Mouse (Mus musculus): Measurements from ENCODE around the gene Glrb. TPM values are rescaled to one million over a fixed set of nuclear protein-coding genes. Genes with fewer than 3 reads are reported as not detected.

Gene Glrb
- polyA plus RNA-seq, 1 experiment from 2014 or later = 6.4 TPM

DNA sequence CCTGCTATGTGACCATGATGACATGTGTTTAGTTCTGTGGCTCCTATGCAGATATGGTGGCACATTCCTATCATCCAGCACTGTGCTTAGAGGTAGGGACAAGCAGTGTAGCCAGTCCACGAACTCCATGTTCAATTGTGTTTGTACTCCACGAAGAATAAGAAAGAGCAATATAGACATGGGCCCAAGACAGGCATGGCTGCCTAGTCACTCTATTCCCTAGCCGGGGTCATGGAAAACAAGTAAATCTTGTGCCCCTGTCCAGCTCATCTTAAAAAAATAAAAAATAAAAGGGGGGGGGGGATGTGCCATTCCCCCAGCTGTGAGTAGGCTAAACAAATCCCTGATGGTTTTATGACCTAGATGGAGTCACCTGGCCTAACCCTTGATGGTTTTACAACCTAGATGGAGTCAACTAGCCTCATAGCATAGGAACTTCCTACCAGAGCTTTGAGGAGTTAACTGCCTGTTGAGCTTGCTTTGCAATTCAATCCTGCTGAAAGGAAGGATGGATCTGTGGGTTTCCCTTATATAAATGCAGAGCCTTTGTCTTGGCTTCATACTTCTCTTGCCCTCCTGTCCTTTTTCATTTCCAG, 60.5 kb downstream of the Glrb start:
- no peaks in the 10 kb centered on the region for H3K36me3 ChIP-seq (ENCODE audit: control insufficient read depth, insufficient read depth, low read length)
- H3K27ac ChIP-seq (ENCODE audit: low read depth, low read length) = no peak overlapping the region
- 79% methylated on average over 3 of the region's 3 CpGs for WGBS (ENCODE audit: insufficient replicate concordance)
- no peak overlapping the region for H3K4me3 ChIP-seq (ENCODE audit: low read depth, low read length)
- no peaks in the 10 kb centered on the region for H3K4me1 ChIP-seq (ENCODE audit: control insufficient read depth, insufficient read depth, low read length)
- H3K4me2 ChIP-seq = no peak overlapping the region
- no peaks in the 10 kb centered on the region for H3K9me3 ChIP-seq (replicated peaks; ENCODE audit: control insufficient read depth, low read length)
- no peaks in the 10 kb centered on the region for H3K27me3 ChIP-seq (ENCODE audit: control insufficient read depth, insufficient read depth, low read length)
- ATAC-seq (replicated peaks; ENCODE audit: insufficient number of reproducible peaks, low FRiP score, low TSS enrichment) = no peak
- H3K9ac ChIP-seq (ENCODE audit: low read depth, low read length) = no peak overlapping the region

DNA sequence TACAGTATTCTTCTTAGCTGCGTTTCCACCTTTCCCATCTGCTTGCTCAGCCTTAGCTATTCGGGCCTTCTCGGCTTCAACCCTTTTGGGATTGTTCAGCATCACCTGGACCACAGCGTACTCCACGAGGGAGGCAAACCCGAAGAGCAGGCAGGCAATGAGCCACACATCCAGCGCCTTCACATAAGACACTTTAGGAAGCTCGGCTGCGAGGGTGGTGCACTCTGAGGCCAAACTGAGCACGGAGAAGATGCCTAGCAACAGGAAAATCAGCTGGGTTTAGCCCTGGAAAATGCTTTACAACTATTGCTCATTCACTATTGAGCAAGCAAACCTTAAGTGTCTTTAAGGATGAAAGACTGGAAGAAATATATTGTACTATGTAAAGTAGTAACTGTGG, 62.5 kb downstream of the Glrb start:
- H3K9me3 ChIP-seq (replicated peaks; ENCODE audit: control insufficient read depth, low read length) = no peaks in the 10 kb centered on the region
- H3K4me2 ChIP-seq = no peak overlapping the region
- no peaks in the 10 kb centered on the region for H3K36me3 ChIP-seq (ENCODE audit: control insufficient read depth, insufficient read depth, low read length)
- WGBS (ENCODE audit: insufficient replicate concordance) = 83% methylated on average over 10 of the region's 10 CpGs
- H3K27me3 ChIP-seq (ENCODE audit: control insufficient read depth, insufficient read depth, low read length) = no peaks in the 10 kb centered on the region
- no peak for ATAC-seq (replicated peaks; ENCODE audit: insufficient number of reproducible peaks, low FRiP score, low TSS enrichment)
- H3K4me1 ChIP-seq (ENCODE audit: control insufficient read depth, insufficient read depth, low read length) = no peaks in the 10 kb centered on the region
- no peak overlapping the region for H3K9ac ChIP-seq (ENCODE audit: low read depth, low read length)
- H3K27ac ChIP-seq (ENCODE audit: low read depth, low read length) = no peak overlapping the region
- no peak overlapping the region for H3K4me3 ChIP-seq (ENCODE audit: low read depth, low read length)

DNA sequence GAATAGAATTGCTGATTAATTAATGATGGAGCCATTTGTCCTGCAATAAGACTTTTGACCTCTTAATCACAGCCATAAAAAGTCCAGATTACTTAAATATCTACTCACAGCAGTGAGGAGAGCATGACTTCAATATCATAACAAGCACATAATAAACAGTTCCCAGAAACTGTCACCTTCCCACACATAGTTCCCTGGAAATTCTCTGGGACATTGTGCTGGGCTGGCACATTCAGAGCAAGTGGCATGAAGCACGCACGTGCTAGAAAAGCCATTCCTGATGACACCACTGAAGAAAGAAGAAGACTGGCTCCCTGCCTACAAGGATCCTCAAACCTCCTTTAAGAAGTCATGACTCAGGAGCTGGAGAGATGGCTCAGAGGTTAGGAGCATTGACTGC, 67.8 kb downstream of the Glrb start:
- ATAC-seq (replicated peaks; ENCODE audit: insufficient number of reproducible peaks, low FRiP score, low TSS enrichment) = no peak

DNA sequence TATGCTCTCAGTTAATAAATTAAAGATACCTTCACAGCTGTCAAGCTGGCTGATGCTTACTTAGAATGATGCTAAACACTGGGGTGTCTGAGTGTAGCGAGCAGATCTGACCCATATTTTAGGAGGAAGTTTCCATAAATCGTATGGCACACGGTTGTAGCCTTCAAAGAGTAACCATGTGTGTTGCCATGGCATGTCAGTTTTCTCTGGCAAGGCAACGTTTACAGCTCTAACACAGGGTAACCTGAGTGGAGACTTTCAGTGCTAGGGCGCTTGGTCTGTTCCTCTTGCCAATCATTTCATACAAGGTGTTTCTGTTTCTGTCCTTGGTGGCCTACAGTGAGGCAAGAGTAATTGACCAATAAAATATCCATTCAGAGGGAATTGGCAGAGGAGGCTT, 73.6 kb downstream of the Glrb start:
- no peak overlapping the region for H3K27ac ChIP-seq (ENCODE audit: low read depth, low read length)
- ATAC-seq (replicated peaks; ENCODE audit: insufficient number of reproducible peaks, low FRiP score, low TSS enrichment) = no peak

More for the DNA sequence above, 67.8 kb downstream of the Glrb start:
- Histone ChIP-seq H3K9me3 (replicated peaks; ENCODE audit: control insufficient read depth, low read length) (no peaks in the 10 kb centered on the region), H3K4me1 (ENCODE audit: control insufficient read depth, insufficient read depth, low read length) (no peaks in the 10 kb centered on the region), H3K9ac (ENCODE audit: low read depth, low read length) (no peak overlapping the region), H3K36me3 (ENCODE audit: control insufficient read depth, insufficient read depth, low read length) (no peaks in the 10 kb centered on the region), H3K4me3 (ENCODE audit: low read depth, low read length) (no peak overlapping the region), H3K27me3 (ENCODE audit: control insufficient read depth, insufficient read depth, low read length) (no peaks in the 10 kb centered on the region), H3K4me2 (no peak overlapping the region), H3K27ac (ENCODE audit: low read depth, low read length) (no peak overlapping the region)
- WGBS (ENCODE audit: insufficient replicate concordance) = 65% methylated on average over 2 of the region's 2 CpGs

DNA sequence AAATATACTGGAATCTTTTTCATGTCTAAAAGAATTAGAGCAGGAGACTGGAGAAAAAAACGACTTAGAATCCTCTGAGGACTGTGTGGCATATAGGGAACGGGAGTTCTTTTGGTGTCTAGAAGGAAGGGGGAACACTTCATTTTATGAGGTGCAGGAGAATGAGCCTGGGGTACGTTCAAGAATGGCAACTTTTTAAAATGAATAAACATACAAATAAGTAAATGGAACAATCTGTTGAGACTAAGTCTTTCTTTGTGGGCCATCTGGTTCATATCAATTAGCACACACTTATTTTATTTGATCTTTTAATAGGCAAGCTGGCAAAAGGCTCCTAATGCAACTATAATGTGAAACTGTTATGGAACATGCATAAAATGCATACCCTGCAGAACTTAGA, 75.9 kb downstream of the Glrb start:
- Histone ChIP-seq H3K4me1 (ENCODE audit: control insufficient read depth, insufficient read depth, low read length) (no peaks in the 10 kb centered on the region), H3K9ac (ENCODE audit: low read depth, low read length) (no peak overlapping the region), H3K27ac (ENCODE audit: low read depth, low read length) (no peak overlapping the region), H3K36me3 (ENCODE audit: control insufficient read depth, insufficient read depth, low read length) (no peaks in the 10 kb centered on the region), H3K4me3 (ENCODE audit: low read depth, low read length) (no peak overlapping the region), H3K27me3 (ENCODE audit: control insufficient read depth, insufficient read depth, low read length) (no peaks in the 10 kb centered on the region), H3K4me2 (no peak overlapping the region), H3K9me3 (replicated peaks; ENCODE audit: control insufficient read depth, low read length) (no peaks in the 10 kb centered on the region)
- ATAC-seq (replicated peaks; ENCODE audit: insufficient number of reproducible peaks, low FRiP score, low TSS enrichment) = no peak
- 58% methylated on average over 3 of the region's 3 CpGs for WGBS (ENCODE audit: insufficient replicate concordance)

More for the DNA sequence above, 73.6 kb downstream of the Glrb start:
- WGBS (ENCODE audit: insufficient replicate concordance) = 76% methylated on average over 5 of the region's 5 CpGs
- Histone ChIP-seq H3K36me3 (ENCODE audit: control insufficient read depth, insufficient read depth, low read length) (no peaks in the 10 kb centered on the region), H3K9me3 (replicated peaks; ENCODE audit: control insufficient read depth, low read length) (no peaks in the 10 kb centered on the region), H3K4me3 (ENCODE audit: low read depth, low read length) (no peak overlapping the region), H3K4me1 (ENCODE audit: control insufficient read depth, insufficient read depth, low read length) (no peaks in the 10 kb centered on the region), H3K27me3 (ENCODE audit: control insufficient read depth, insufficient read depth, low read length) (no peaks in the 10 kb centered on the region), H3K9ac (ENCODE audit: low read depth, low read length) (no peak overlapping the region), H3K4me2 (no peak overlapping the region)

DNA sequence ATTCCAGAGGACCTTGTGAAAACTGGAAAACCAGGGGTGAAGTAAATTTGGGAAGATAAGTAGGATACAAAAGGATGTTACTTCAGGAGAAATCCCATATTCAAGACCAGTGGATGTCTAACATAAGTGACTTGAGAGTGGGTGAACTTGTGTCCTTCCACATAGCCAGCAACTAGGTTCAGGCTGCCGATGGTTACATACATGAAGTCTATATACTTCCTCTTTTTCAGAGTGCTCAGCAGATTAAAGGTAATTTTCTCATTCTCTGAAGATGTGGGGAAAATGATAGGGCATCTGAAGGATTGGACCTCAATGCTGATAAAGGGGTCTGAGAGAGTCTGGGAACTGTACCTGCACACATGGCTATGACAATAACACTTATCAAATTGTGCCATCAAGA, 89.5 kb downstream of the Glrb start:
- no peaks in the 10 kb centered on the region for H3K9me3 ChIP-seq (replicated peaks; ENCODE audit: control insufficient read depth, low read length)
- H3K36me3 ChIP-seq (ENCODE audit: control insufficient read depth, insufficient read depth, low read length) = no peaks in the 10 kb centered on the region
- H3K9ac ChIP-seq (ENCODE audit: low read depth, low read length) = no peak overlapping the region
- H3K4me2 ChIP-seq = no peak overlapping the region
- WGBS (ENCODE audit: insufficient replicate concordance) = 84% methylated on average over 1 of the region's 1 CpGs
- H3K4me1 ChIP-seq (ENCODE audit: control insufficient read depth, insufficient read depth, low read length) = no peaks in the 10 kb centered on the region
- ATAC-seq (replicated peaks; ENCODE audit: insufficient number of reproducible peaks, low FRiP score, low TSS enrichment) = no peak
- no peaks in the 10 kb centered on the region for H3K27me3 ChIP-seq (ENCODE audit: control insufficient read depth, insufficient read depth, low read length)
- no peak overlapping the region for H3K4me3 ChIP-seq (ENCODE audit: low read depth, low read length)
- no peak overlapping the region for H3K27ac ChIP-seq (ENCODE audit: low read depth, low read length)

DNA sequence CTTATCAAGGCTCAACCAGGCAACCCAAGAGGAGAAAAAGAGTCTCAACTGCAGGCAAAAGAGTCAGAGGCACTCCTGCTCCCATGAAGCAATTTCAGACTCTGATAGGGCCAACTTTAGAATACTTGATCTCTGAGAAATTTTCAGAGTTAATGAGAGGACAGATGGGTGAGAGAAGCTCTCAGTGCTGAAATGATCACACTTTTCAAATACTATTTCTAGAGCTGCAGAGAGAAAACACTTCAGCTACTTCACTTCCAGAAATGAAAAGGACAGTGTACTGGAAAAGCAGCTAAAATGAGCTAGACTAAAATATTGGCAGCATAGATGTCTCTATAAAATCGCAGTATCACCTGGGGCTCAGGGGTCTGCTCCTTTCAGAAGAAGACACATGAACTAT, 94.8 kb downstream of the Glrb start:
- WGBS (ENCODE audit: insufficient replicate concordance) = 97% methylated on average over 1 of the region's 1 CpGs
- Histone ChIP-seq H3K4me1 (ENCODE audit: control insufficient read depth, insufficient read depth, low read length) (no peaks in the 10 kb centered on the region), H3K4me3 (ENCODE audit: low read depth, low read length) (no peak overlapping the region), H3K27me3 (ENCODE audit: control insufficient read depth, insufficient read depth, low read length) (no peaks in the 10 kb centered on the region), H3K9me3 (replicated peaks; ENCODE audit: control insufficient read depth, low read length) (no peaks in the 10 kb centered on the region), H3K27ac (ENCODE audit: low read depth, low read length) (no peak overlapping the region), H3K36me3 (ENCODE audit: control insufficient read depth, insufficient read depth, low read length) (no peaks in the 10 kb centered on the region), H3K4me2 (no peak overlapping the region), H3K9ac (ENCODE audit: low read depth, low read length) (no peak overlapping the region)
- ATAC-seq (replicated peaks; ENCODE audit: insufficient number of reproducible peaks, low FRiP score, low TSS enrichment) = no peak

DNA sequence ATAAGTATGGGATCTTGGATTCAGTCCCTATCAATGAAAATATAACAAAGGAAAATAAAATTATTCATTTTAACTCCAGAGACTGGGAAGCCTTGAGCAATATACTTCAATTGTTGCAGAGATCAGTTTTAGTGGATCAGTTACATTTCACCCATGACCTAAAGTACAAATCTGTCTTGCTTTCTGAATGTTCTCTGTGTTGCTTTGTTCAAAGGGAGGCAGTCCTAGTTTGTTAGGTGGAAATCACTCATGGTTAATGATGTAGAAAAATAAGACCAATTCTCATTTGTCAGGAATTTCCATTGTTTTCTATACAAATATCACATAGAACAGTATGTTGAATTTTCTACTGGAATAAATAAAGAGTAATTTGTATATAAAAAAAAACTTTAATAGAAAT, 99.7 kb downstream of the Glrb start:
- ATAC-seq (replicated peaks; ENCODE audit: insufficient number of reproducible peaks, low FRiP score, low TSS enrichment) = no peak
- Histone ChIP-seq H3K27me3 (ENCODE audit: control insufficient read depth, insufficient read depth, low read length) (no peaks in the 10 kb centered on the region), H3K4me1 (ENCODE audit: control insufficient read depth, insufficient read depth, low read length) (no peaks in the 10 kb centered on the region), H3K27ac (ENCODE audit: low read depth, low read length) (no peak overlapping the region), H3K36me3 (ENCODE audit: control insufficient read depth, insufficient read depth, low read length) (no peaks in the 10 kb centered on the region), H3K4me2 (no peak overlapping the region), H3K4me3 (ENCODE audit: low read depth, low read length) (no peak overlapping the region), H3K9me3 (replicated peaks; ENCODE audit: control insufficient read depth, low read length) (no peaks in the 10 kb centered on the region), H3K9ac (ENCODE audit: low read depth, low read length) (no peak overlapping the region)

DNA sequence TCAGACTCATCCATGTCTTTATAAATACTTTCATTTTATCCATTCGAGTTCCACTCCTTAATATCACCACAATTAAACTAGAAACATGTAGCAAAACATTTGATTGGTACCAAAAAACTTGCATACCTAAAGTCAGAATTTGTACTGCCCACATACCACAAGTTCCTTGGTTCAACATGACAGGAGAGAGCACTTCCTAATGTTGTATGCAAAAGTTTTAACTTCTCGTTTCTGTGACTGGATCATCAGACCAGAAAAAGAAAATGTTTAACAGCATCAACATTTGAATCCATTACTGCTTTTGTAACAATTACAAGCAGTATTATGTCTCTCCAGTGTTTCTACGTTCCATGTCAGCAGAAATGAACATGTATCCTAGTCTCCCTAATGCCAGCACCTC, 101.2 kb downstream of the Glrb start:
- Histone ChIP-seq H3K9ac (ENCODE audit: low read depth, low read length) (no peak overlapping the region), H3K9me3 (replicated peaks; ENCODE audit: control insufficient read depth, low read length) (no peaks in the 10 kb centered on the region), H3K4me2 (no peak overlapping the region), H3K4me1 (ENCODE audit: control insufficient read depth, insufficient read depth, low read length) (no peaks in the 10 kb centered on the region), H3K4me3 (ENCODE audit: low read depth, low read length) (no peak overlapping the region), H3K27ac (ENCODE audit: low read depth, low read length) (no peak overlapping the region), H3K27me3 (ENCODE audit: control insufficient read depth, insufficient read depth, low read length) (no peaks in the 10 kb centered on the region), H3K36me3 (ENCODE audit: control insufficient read depth, insufficient read depth, low read length) (no peaks in the 10 kb centered on the region)
- ATAC-seq (replicated peaks; ENCODE audit: insufficient number of reproducible peaks, low FRiP score, low TSS enrichment) = no peak
- WGBS (ENCODE audit: insufficient replicate concordance) = 65% methylated on average over 3 of the region's 3 CpGs
